Mouse (Mus musculus) bone marrow macrophage, adult 2 months (primary cell): ENCODE measurements around the gene Zfp865.

Experiments used
- CTCF ChIP-seq: IDR thresholded peaks from 2 replicates; pipeline ENCODE4 v1.5.1; 2012; ENCODE audit warnings: low read depth, mild to moderate bottlenecking, low read length, moderate library complexity
- POLR2A ChIP-seq: IDR thresholded peaks from 2 replicates; pipeline ENCODE4 v1.6.1; 2012; ENCODE audit warnings: mild to moderate bottlenecking, low read depth, low read length, borderline replicate concordance

DNA sequence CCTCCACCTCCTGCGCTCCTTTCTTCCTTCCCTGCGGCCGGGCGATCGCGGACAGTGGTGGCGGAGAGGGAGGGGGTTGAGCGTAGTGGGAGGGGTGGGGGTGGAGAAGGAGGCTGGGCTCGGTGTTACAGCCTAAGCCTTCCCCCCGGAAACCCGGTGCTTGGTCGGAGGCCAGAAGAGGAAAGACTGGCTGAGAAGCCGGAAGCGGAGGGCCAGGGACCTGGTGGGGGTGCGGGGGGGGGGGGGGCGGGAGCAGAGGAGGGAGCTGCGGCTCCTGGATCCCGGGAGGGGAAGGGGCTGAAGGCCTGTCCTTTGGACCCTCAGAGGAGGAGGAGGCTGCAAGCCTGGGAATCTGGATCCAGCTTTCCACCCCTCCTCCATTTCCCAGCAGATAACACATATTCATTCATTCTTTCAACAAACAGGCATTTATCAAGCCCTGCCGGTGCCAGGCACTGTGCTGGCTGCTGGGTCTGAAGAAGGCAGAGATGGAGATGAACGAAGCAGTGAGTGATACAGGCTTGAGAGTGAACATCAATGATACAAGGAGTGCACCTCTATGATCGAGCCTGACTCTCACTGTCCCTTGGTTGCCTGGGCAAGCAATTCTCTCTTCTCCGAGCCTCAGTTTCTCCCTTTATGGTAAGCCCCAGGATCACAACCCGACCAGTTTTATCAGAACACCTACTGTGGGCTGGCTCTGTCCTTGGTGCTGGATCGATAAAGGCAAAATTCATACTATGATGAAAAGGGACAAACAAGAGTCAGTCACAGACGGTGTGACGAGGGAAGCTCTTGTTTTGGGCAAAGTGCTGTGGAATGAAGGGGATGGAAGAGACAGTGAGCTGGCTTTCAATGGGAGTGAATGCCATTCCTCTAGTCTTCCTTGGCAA, 23.9 kb upstream of the Zfp865 start, which contains the start of gene Zfp579:
- TF ChIP-seq POLR2A (no peak), CTCF (no peak)
